Mouse (Mus musculus) midbrain, embryonic 11.5 days (tissue): ENCODE results near the gene Gm12695. TPM values are rescaled to one million over a fixed set of nuclear protein-coding genes. Genes with fewer than 3 reads are reported as not detected.

Experiments used
- ATAC-seq: fragments of 200-750 bp; cut with Nextera tagmentation; 2 replicates; pipeline ENCODE4 v1.8.0; 2017; ENCODE audit warnings: moderate TSS enrichment, moderate library complexity; ENCODE audit not compliant: low FRiP score
- DNase-seq: peaks from one replicate; pipeline ENCODE4 v3.0.0; 2015; ENCODE audit warnings: low spot score; ENCODE audit errors: missing footprints
- H3K27ac ChIP-seq: fragments of 300-500 bp; sonication (generic); 2 replicates; pipeline ENCODE4 v1.5.1; 2014; ENCODE audit warnings: low read depth, low read length
- H3K27me3 ChIP-seq: fragments of 300-500 bp; sonication (generic); 2 replicates; pipeline ENCODE4 v1.6.1; 2014; ENCODE audit warnings: mild to moderate bottlenecking, low read length, moderate library complexity, mixed read lengths; ENCODE audit not compliant: control insufficient read depth, insufficient read depth
- H3K36me3 ChIP-seq: fragments of 300-500 bp; sonication (generic); 2 replicates; pipeline ENCODE4 v1.6.1; 2014; ENCODE audit warnings: mild to moderate bottlenecking, low read length, moderate library complexity, mixed read lengths; ENCODE audit not compliant: control insufficient read depth, insufficient read depth
- H3K4me1 ChIP-seq: fragments of 300-500 bp; sonication (generic); 2 replicates; pipeline ENCODE4 v1.6.1; 2014; ENCODE audit warnings: low read length; ENCODE audit not compliant: control insufficient read depth, insufficient read depth
- H3K4me2 ChIP-seq: fragments of 300-500 bp; sonication (generic); 2 replicates; pipeline ENCODE4 v1.6.1; 2014; ENCODE audit warnings: mild to moderate bottlenecking, moderate library complexity
- H3K4me3 ChIP-seq: fragments of 300-500 bp; sonication (generic); 2 replicates; pipeline ENCODE4 v1.5.1; 2014; ENCODE audit warnings: low read depth, low read length
- H3K9ac ChIP-seq: fragments of 300-500 bp; sonication (generic); 2 replicates; pipeline ENCODE4 v1.6.1; 2014; ENCODE audit warnings: low read length
- H3K9me3 ChIP-seq: fragments of 300-500 bp; sonication (generic); 2 replicates; pipeline ENCODE4 v1.6.1; 2016; ENCODE audit warnings: low read length; ENCODE audit not compliant: control insufficient read depth
- WGBS: fragments of 180-500 bp; shearing (Covaris S2); extraction: QIAGEN DNeasy Blood & Tissue Kit; methylation state at CpG from one replicate; pipeline ENCODE4 v1.1.7; 2014; 5-methylcytosine and 5-hydroxymethylcytosine counted together
- polyA plus RNA-seq: library from polyadenylated mRNA; unstranded; fragments of >200 nt; fragmentation: Nextera tagmentation; extraction: Ambion mirVana; gene quantifications from 2 replicates; pipeline ENCODE4 v1.2.1, GENCODE M21; 2014

Gene Gm12695
- polyA plus RNA-seq, 1 experiment from 2014 or later = not detected

DNA sequence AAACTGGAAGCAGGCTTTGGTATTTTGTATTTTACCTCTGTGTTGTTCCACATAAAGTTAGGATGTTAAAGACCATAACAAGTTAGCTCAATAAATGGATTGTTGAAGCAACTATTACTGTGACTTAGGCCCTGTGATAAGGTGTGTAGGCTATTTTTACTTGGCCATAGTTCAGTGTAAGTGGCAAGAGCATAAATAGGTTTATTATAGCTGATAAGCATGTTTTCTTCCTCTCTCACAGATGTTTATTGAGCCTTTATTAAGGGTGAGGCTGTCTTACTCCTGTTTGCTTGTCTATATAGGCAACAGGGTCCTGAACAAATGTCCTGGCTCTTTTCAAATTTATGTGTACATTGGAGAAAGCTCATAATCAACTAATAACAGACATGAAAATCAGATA is 104.0 kb downstream of the Gm12695 start:
- H3K4me2 ChIP-seq = no peak overlapping the region
- DNase-seq = no peak
- no peak overlapping the region for H3K9ac ChIP-seq
- no peaks in the 10 kb centered on the region for H3K27me3 ChIP-seq
- H3K4me1 ChIP-seq = no peaks in the 10 kb centered on the region
- H3K27ac ChIP-seq = no peak overlapping the region
- H3K9me3 ChIP-seq = no peaks in the 10 kb centered on the region
- no peaks in the 10 kb centered on the region for H3K36me3 ChIP-seq
- no peak overlapping the region for H3K4me3 ChIP-seq
- ATAC-seq = no peak

DNA sequence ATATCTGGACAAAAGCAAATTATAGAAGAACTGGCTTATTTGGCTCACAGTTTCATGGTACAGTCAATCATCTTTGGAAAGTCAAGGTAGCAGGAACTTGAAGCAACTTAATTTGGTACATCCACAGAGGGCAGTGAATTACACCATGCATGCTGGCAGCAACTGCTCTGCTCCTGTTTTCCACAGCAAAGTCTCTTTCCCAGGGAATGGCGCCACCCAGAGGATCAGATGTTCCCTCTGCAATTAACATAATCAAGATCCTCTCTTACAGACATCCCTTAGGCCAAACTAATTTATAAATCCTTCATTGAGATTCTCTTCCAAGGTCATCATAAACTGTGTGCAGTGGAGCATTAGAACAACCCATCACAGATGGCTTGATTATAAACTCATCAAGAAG is 104.8 kb downstream of the Gm12695 start:
- no peak for DNase-seq
- 13% methylated on average over 1 of the region's 1 CpGs for WGBS
- no peak overlapping the region for H3K27ac ChIP-seq
- H3K27me3 ChIP-seq = no peaks in the 10 kb centered on the region
- no peaks in the 10 kb centered on the region for H3K36me3 ChIP-seq
- no peak overlapping the region for H3K4me3 ChIP-seq
- no peak overlapping the region for H3K4me2 ChIP-seq
- H3K9ac ChIP-seq = no peak overlapping the region
- H3K4me1 ChIP-seq = no peaks in the 10 kb centered on the region
- H3K9me3 ChIP-seq = no peaks in the 10 kb centered on the region
- ATAC-seq = no peak

Other genes with a start within 250 kb of the Gm12695 start
- 2.9 TPM in 2 replicates for gene Cyp2j6, start 231.5 kb downstream of the Gm12695 start, polyA plus RNA-seq
- 0.94 and 0.98 TPM in 2 replicates for gene Cyp2j9, start 193.6 kb downstream of the Gm12695 start, polyA plus RNA-seq
- not detected in 2 replicates for gene Cyp2j5, start 121.0 kb downstream of the Gm12695 start, polyA plus RNA-seq